Mouse (Mus musculus) midbrain, embryonic 11.5 days (tissue): Measurements from ENCODE around the gene Rpl23. TPM values are rescaled to one million over a fixed set of nuclear protein-coding genes. Genes with fewer than 3 reads are reported as not detected.

Experiments used
- ATAC-seq: fragments of 200-750 bp; cut with Nextera tagmentation; 2 replicates; pipeline ENCODE4 v1.8.0; 2017; ENCODE audit warnings: moderate TSS enrichment, moderate library complexity; ENCODE audit not compliant: low FRiP score
- DNase-seq: peaks from one replicate; pipeline ENCODE4 v3.0.0; 2015; ENCODE audit warnings: low spot score; ENCODE audit errors: missing footprints
- H3K27ac ChIP-seq: fragments of 300-500 bp; sonication (generic); 2 replicates; pipeline ENCODE4 v1.5.1; 2014; ENCODE audit warnings: low read depth, low read length
- H3K27me3 ChIP-seq: fragments of 300-500 bp; sonication (generic); 2 replicates; pipeline ENCODE4 v1.6.1; 2014; ENCODE audit warnings: mild to moderate bottlenecking, low read length, moderate library complexity, mixed read lengths; ENCODE audit not compliant: control insufficient read depth, insufficient read depth
- H3K36me3 ChIP-seq: fragments of 300-500 bp; sonication (generic); 2 replicates; pipeline ENCODE4 v1.6.1; 2014; ENCODE audit warnings: mild to moderate bottlenecking, low read length, moderate library complexity, mixed read lengths; ENCODE audit not compliant: control insufficient read depth, insufficient read depth
- H3K4me1 ChIP-seq: fragments of 300-500 bp; sonication (generic); 2 replicates; pipeline ENCODE4 v1.6.1; 2014; ENCODE audit warnings: low read length; ENCODE audit not compliant: control insufficient read depth, insufficient read depth
- H3K4me2 ChIP-seq: fragments of 300-500 bp; sonication (generic); 2 replicates; pipeline ENCODE4 v1.6.1; 2014; ENCODE audit warnings: mild to moderate bottlenecking, moderate library complexity
- H3K4me3 ChIP-seq: fragments of 300-500 bp; sonication (generic); 2 replicates; pipeline ENCODE4 v1.5.1; 2014; ENCODE audit warnings: low read depth, low read length
- H3K9ac ChIP-seq: fragments of 300-500 bp; sonication (generic); 2 replicates; pipeline ENCODE4 v1.6.1; 2014; ENCODE audit warnings: low read length
- H3K9me3 ChIP-seq: fragments of 300-500 bp; sonication (generic); 2 replicates; pipeline ENCODE4 v1.6.1; 2016; ENCODE audit warnings: low read length; ENCODE audit not compliant: control insufficient read depth
- WGBS: fragments of 180-500 bp; shearing (Covaris S2); extraction: QIAGEN DNeasy Blood & Tissue Kit; methylation state at CpG from one replicate; pipeline ENCODE4 v1.1.7; 2014; 5-methylcytosine and 5-hydroxymethylcytosine counted together
- polyA plus RNA-seq: library from polyadenylated mRNA; unstranded; fragments of >200 nt; fragmentation: Nextera tagmentation; extraction: Ambion mirVana; gene quantifications from 2 replicates; pipeline ENCODE4 v1.2.1, GENCODE M21; 2014

The Rpl23 gene
- polyA plus RNA-seq, 1 experiment from 2014 or later: 443 TPM

- Histone ChIP-seq H3K27ac (no peak overlapping the region), H3K9ac (no peak overlapping the region), H3K4me2 (peak overlapping the region; percentile 83; the same call in 1 of the 2 replicates), H3K4me1 (peaks cover 8% of the 10 kb centered on the region), H3K9me3 (no peaks in the 10 kb centered on the region), H3K27me3 (no peaks in the 10 kb centered on the region), H3K36me3 (peaks cover 22% of the 10 kb centered on the region), H3K4me3 (0 out of 2 replicates have a peak overlapping the region, but pooled peaks have one; percentile 99)
- 84% methylated on average over 2 of the region's 2 CpGs for WGBS
- peak; percentile 76 for DNase-seq
- no peak for ATAC-seq
These were observed 2.1 kb downstream of the Rpl23 start for GRCm38 (mm10) chr11:97779968-97780701.

GRCm38 (mm10) chr11:97778918-97779317 lies 3.3 kb downstream of the Rpl23 start:
- no peaks in the 10 kb centered on the region for H3K9me3 ChIP-seq
- H3K27ac ChIP-seq: no peak overlapping the region
- peaks cover 22% of the 10 kb centered on the region for H3K36me3 ChIP-seq
- no peak overlapping the region for H3K9ac ChIP-seq
- H3K4me3 ChIP-seq: no peak overlapping the region
- H3K4me1 ChIP-seq: peaks cover 8% of the 10 kb centered on the region
- H3K27me3 ChIP-seq: no peaks in the 10 kb centered on the region
- DNase-seq (no peak), ATAC-seq (no peak)
- H3K4me2 ChIP-seq: no peak overlapping the region
- WGBS: 100% methylated on average over 1 of the region's 1 CpGs

DNA sequence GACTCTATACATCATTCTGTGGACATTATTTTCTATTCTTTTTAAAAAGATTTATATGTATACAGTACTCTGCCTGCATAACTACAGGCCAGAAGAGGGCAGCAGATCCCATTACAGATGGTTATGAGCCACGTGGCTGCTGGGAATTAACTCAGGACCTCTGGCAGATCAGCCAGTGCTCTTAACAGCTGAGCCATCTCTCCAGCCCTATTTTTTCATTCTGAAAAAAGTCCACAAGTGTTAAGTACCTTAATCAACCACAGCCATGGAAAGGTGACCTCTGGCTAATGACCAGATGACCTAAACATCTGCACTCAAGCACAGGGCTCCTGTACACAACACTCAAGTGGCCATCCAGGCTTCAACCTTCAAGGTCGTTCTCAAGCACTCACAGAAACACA lies 5.1 kb downstream of the Rpl23 start:
- peak; percentile 81 for DNase-seq
- Histone ChIP-seq H3K27ac (no peak overlapping the region), H3K9ac (no peak overlapping the region), H3K36me3 (peaks cover 22% of the 10 kb centered on the region), H3K9me3 (no peaks in the 10 kb centered on the region), H3K4me1 (peaks cover 8% of the 10 kb centered on the region), H3K4me3 (no peak overlapping the region), H3K27me3 (no peaks in the 10 kb centered on the region), H3K4me2 (no peak overlapping the region)
- WGBS: 52% methylated on average over 2 of the region's 2 CpGs
- ATAC-seq: no peak

DNA sequence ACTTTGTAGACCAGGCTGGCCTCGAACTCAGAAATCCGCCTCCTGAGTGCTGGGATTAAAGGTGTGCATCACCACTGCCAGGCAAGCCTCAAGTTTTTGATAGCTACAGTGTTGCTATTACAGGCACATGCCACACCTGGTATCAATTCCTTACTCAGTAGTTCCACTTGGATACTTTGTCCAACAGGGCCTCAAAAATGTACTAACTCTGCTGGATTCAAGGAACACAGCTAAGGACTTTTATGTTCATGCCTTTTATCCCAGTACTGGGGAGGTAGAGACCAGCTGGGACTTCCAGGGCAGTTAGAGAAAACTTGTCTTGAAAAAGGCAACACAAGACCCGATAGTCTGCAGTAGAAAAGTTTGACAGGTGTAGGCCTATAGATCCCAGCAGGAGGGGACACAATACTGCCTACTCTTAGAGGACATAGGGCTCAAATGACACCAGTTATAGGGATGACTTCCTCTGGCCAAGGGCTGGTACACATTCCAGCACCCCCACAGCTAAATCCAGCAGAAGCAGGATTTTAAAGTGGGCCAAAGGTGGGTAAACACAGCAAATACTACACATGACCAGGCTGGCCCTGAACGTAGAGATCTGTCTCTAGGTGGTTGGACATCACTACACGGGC lies 5.6 kb downstream of the Rpl23 start:
- no peak overlapping the region for H3K4me3 ChIP-seq
- H3K36me3 ChIP-seq: peaks cover 22% of the 10 kb centered on the region
- DNase-seq: peak; percentile 86

DNA sequence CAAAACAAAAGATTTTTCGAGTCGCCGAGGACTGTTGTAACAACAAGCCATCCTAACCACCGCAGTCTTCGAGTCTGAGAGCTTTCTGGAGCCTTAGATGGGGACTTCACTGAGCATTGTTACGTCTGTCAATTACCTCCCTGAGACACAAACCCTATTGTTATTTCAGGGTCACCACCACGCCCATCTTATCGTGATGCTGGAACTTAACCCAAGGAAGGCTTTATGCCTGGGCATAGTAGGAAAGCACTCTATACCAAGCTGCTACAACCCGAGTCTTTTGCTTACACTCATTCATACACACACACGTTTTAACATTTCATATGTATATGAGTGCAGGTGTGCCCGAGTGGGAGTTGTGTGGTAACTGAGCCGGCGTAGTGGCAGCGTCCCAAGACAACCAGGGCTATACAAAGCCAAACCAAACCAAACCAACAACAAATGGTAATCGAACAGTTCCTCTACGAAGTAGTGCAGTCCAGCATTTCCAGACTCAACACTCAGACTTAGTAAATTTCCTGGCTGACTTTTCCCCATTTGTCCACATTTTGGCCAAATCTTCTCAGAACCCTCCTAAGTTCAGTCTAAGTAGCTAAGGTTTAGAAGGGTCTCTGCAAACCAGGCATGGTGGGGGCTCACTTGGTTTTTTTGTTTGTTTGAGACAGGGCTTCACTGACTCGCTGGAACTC lies 6.3 kb downstream of the Rpl23 start, which contains the start of gene 1700001P01Rik:
Gene 1700001P01Rik (minus strand): TSS at position 111 of the 689 bp plus-strand sequence.
- no peaks in the 10 kb centered on the region for H3K9me3 ChIP-seq
- H3K36me3 ChIP-seq: peaks cover 22% of the 10 kb centered on the region
- no peak within 1 kb of the TSS; the same call in 1 of the 2 replicates for H3K9ac ChIP-seq
- WGBS: 37% methylated on average over 17 of the region's 17 CpGs
- DNase-seq: peak; percentile 84
- H3K4me3 ChIP-seq: no peak within 1 kb of the TSS
- no peak within 1 kb of the TSS for H3K27ac ChIP-seq
- H3K4me1 ChIP-seq: peaks cover 4% of the 10 kb centered on the region
- ATAC-seq: no peak
- H3K4me2 ChIP-seq: no peak within 1 kb of the TSS
- no peaks in the 10 kb centered on the region for H3K27me3 ChIP-seq

More for the DNA sequence above, 5.6 kb downstream of the Rpl23 start:
- Histone ChIP-seq H3K9me3 (no peaks in the 10 kb centered on the region), H3K9ac (no peak overlapping the region), H3K4me2 (no peak overlapping the region), H3K4me1 (peaks cover 8% of the 10 kb centered on the region), H3K27me3 (no peaks in the 10 kb centered on the region), H3K27ac (no peak overlapping the region)
- no peak for ATAC-seq
- 62% methylated on average over 5 of the region's 5 CpGs for WGBS

GRCm38 (mm10) chr11:97775186-97775585 lies 7.1 kb downstream of the Rpl23 start:
- Histone ChIP-seq H3K27me3 (no peaks in the 10 kb centered on the region), H3K27ac (no peak overlapping the region), H3K36me3 (peaks cover 22% of the 10 kb centered on the region), H3K4me2 (no peak overlapping the region), H3K4me1 (no peaks in the 10 kb centered on the region; the same call in 1 of the 2 replicates), H3K9ac (no peak overlapping the region), H3K9me3 (no peaks in the 10 kb centered on the region), H3K4me3 (no peak overlapping the region)
- ATAC-seq (no peak), DNase-seq (peak; percentile 60)
- 77% methylated on average over 13 of the region's 13 CpGs for WGBS

- ATAC-seq (no peak), DNase-seq (no peak)
- no peak overlapping the region for H3K4me2 ChIP-seq
- H3K36me3 ChIP-seq: peaks cover 2% of the 10 kb centered on the region; the same call in 1 of the 2 replicates
- no peaks in the 10 kb centered on the region for H3K9me3 ChIP-seq
- no peak overlapping the region for H3K4me3 ChIP-seq
- H3K9ac ChIP-seq: no peak overlapping the region
- H3K27me3 ChIP-seq: no peaks in the 10 kb centered on the region
- no peak overlapping the region for H3K27ac ChIP-seq
- H3K4me1 ChIP-seq: peaks cover 3% of the 10 kb centered on the region; the same call in 1 of the 2 replicates
- WGBS: 82% methylated on average over 14 of the region's 14 CpGs
These were observed 10.8 kb downstream of the Rpl23 start for GRCm38 (mm10) chr11:97771410-97771809.

DNA sequence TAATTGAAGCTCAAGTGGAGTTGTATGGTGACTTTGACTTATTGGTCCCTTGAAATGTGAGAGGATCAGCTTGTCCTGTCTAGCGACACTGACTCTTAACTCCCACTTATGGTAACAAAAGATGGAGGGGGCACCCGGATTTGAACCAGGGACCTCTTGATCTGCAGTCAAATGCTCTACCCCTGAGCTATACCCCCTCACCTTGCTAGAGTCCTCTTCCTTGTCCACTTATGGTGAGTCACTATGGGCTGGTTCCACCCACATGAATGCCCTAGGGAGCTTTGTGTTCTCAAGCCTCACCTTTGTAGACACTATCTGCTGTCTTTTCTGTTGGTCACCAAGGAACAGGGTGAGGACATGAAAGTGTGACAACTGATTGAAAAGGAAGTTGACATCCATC lies 12.5 kb downstream of the Rpl23 start:
- Histone ChIP-seq H3K9me3 (no peaks in the 10 kb centered on the region), H3K9ac (no peak overlapping the region), H3K4me1 (peaks cover 12% of the 10 kb centered on the region), H3K4me2 (no peak overlapping the region), H3K27ac (no peak overlapping the region), H3K36me3 (no peaks in the 10 kb centered on the region), H3K4me3 (no peak overlapping the region), H3K27me3 (no peaks in the 10 kb centered on the region)
- ATAC-seq (no peak), DNase-seq (peak; percentile 49)
- WGBS: 56% methylated on average over 2 of the region's 2 CpGs
